Mouse (Mus musculus) brain, embryonic 14.5 days (tissue): ENCODE measurements around the gene Rbfox2.

ENCODE experiments used
- CTCF ChIP-seq: fragments of 200-500 bp; IDR thresholded peaks from 2 replicates; pipeline ENCODE4 v1.5.1; 2012; ENCODE audit warnings: inconsistent platforms, mild to moderate bottlenecking, moderate library complexity, borderline replicate concordance; ENCODE audit not compliant: insufficient read depth, insufficient read length; ENCODE audit errors: extremely low read depth
- POLR2A ChIP-seq: fragments of 200-500 bp; IDR thresholded peaks from 2 replicates; pipeline ENCODE4 v1.6.1; 2012; ENCODE audit warnings: mild to moderate bottlenecking, inconsistent platforms, borderline replicate concordance; ENCODE audit not compliant: poor library complexity, insufficient read depth, insufficient read length, severe bottlenecking; ENCODE audit errors: extremely low read depth

- no peak for TF ChIP-seq CTCF
- no peak for TF ChIP-seq POLR2A
Measured at GRCm38 (mm10) chr15:77111924-77112323, 194.9 kb downstream of the Rbfox2 start.
